Mouse (Mus musculus) embryonic facial prominence, embryonic 14.5 days (tissue): ENCODE measurements around the gene Nutf2-ps1. TPM values are rescaled to one million over a fixed set of nuclear protein-coding genes. Genes with fewer than 3 reads are reported as not detected.

Experiments
- ATAC-seq: fragments of 200-750 bp; cut with Nextera tagmentation; 2 replicates; pipeline ENCODE4 v1.8.0; 2017; ENCODE audit warnings: low read depth, moderate number of reproducible peaks, moderate TSS enrichment
- DNase-seq: peaks from one replicate; pipeline ENCODE4 v3.0.0-alpha.2; 2015; ENCODE audit warnings: low spot score
- H3K27ac ChIP-seq: fragments of 300-500 bp; sonication (generic); replicated peaks from 2 replicates; pipeline ENCODE4 v1.5.1; 2014; ENCODE audit warnings: low read depth, mild to moderate bottlenecking, low read length, moderate library complexity
- H3K27me3 ChIP-seq: fragments of 300-500 bp; sonication (generic); replicated peaks from 2 replicates; pipeline ENCODE4 v1.6.1; 2014; ENCODE audit warnings: low read length; ENCODE audit not compliant: control insufficient read depth, insufficient read depth
- H3K36me3 ChIP-seq: fragments of 300-500 bp; sonication (generic); 2 replicates; pipeline ENCODE4 v1.6.1; 2014; ENCODE audit warnings: low read length, mixed read lengths; ENCODE audit not compliant: control insufficient read depth, insufficient read depth
- H3K4me1 ChIP-seq: fragments of 300-500 bp; sonication (generic); 2 replicates; pipeline ENCODE4 v1.6.1; 2014; ENCODE audit warnings: antibody characterized with exemption, low read length; ENCODE audit not compliant: control insufficient read depth, insufficient read depth
- H3K4me2 ChIP-seq: fragments of 300-500 bp; sonication (generic); 2 replicates; pipeline ENCODE4 v1.6.1; 2014; ENCODE audit warnings: low read depth, mild to moderate bottlenecking, low read length, moderate library complexity, mixed read lengths
- H3K4me3 ChIP-seq: fragments of 300-500 bp; sonication (generic); 2 replicates; pipeline ENCODE4 v1.5.1; 2014; ENCODE audit warnings: low read depth, mild to moderate bottlenecking, low read length
- H3K9ac ChIP-seq: fragments of 300-500 bp; sonication (generic); 2 replicates; pipeline ENCODE4 v1.6.1; 2014; ENCODE audit warnings: low read depth, mild to moderate bottlenecking, low read length, moderate library complexity, mixed read lengths
- H3K9me3 ChIP-seq: fragments of 300-500 bp; sonication (generic); 2 replicates; pipeline ENCODE4 v1.6.1; 2016; ENCODE audit warnings: low read length; ENCODE audit not compliant: control insufficient read depth
- WGBS: fragments of 180-500 bp; shearing (Covaris S2); extraction: QIAGEN DNeasy Blood & Tissue Kit; methylation state at CpG from one replicate; pipeline ENCODE4 v1.1.7; 2014; 5-methylcytosine and 5-hydroxymethylcytosine counted together
- polyA plus RNA-seq: library from polyadenylated mRNA; unstranded; fragments of >200 nt; fragmentation: Nextera tagmentation; extraction: Ambion mirVana; gene quantifications from 2 replicates; pipeline ENCODE4 v1.2.1, GENCODE M21; 2014

The Nutf2-ps1 gene
- polyA plus RNA-seq, 1 experiment from 2014 or later, result 269 TPM

GRCm38 (mm10) chr19:53573151-53573550 lies 15.7 kb downstream of the Nutf2-ps1 start:
- Histone ChIP-seq H3K4me3 (no peak overlapping the region), H3K4me1 (no peaks in the 10 kb centered on the region; the same call in 1 of the 2 replicates), H3K36me3 (no peaks in the 10 kb centered on the region), H3K27ac (no peak overlapping the region), H3K9me3 (no peaks in the 10 kb centered on the region), H3K4me2 (no peak overlapping the region), H3K27me3 (no peaks in the 10 kb centered on the region), H3K9ac (no peak overlapping the region)
- DNase-seq (no peak), ATAC-seq (no peak)
- 73% methylated on average over 3 of the region's 3 CpGs for WGBS

GRCm38 (mm10) chr19:53572607-53573006 lies 16.3 kb downstream of the Nutf2-ps1 start:
- DNase-seq (peak; percentile 24), ATAC-seq (0 out of 2 replicates have a peak, but pooled peaks have one; percentile 60)
- no peak overlapping the region for H3K27ac ChIP-seq
- no peak overlapping the region for H3K4me3 ChIP-seq
- no peaks in the 10 kb centered on the region; the same call in 1 of the 2 replicates for H3K4me1 ChIP-seq
- WGBS, result 78% methylated on average over 12 of the region's 12 CpGs
- no peaks in the 10 kb centered on the region for H3K9me3 ChIP-seq
- H3K4me2 ChIP-seq, result no peak overlapping the region
- H3K27me3 ChIP-seq, result no peaks in the 10 kb centered on the region
- H3K9ac ChIP-seq, result no peak overlapping the region
- no peaks in the 10 kb centered on the region for H3K36me3 ChIP-seq

GRCm38 (mm10) chr19:53571501-53572428 lies 17.1 kb downstream of the Nutf2-ps1 start:
- 72% methylated on average over 18 of the region's 18 CpGs for WGBS
- DNase-seq, result no peak
- no peaks in the 10 kb centered on the region for H3K36me3 ChIP-seq

GRCm38 (mm10) chr19:53571056-53571455 lies 17.8 kb downstream of the Nutf2-ps1 start:
- H3K9me3 ChIP-seq, result no peaks in the 10 kb centered on the region
- no peaks in the 10 kb centered on the region for H3K36me3 ChIP-seq
- H3K4me3 ChIP-seq, result no peak overlapping the region
- no peak overlapping the region for H3K9ac ChIP-seq
- H3K4me1 ChIP-seq, result no peaks in the 10 kb centered on the region; the same call in 1 of the 2 replicates
- H3K27me3 ChIP-seq, result no peaks in the 10 kb centered on the region
- no peak for ATAC-seq
- no peak overlapping the region for H3K27ac ChIP-seq
- H3K4me2 ChIP-seq, result no peak overlapping the region
- DNase-seq, result no peak
- WGBS, result 81% methylated on average over 4 of the region's 4 CpGs

More at GRCm38 (mm10) chr19:53571501-53572428, 17.1 kb downstream of the Nutf2-ps1 start:
- Histone ChIP-seq H3K27me3 (no peaks in the 10 kb centered on the region), H3K4me1 (no peaks in the 10 kb centered on the region; the same call in 1 of the 2 replicates), H3K27ac (no peak overlapping the region), H3K9ac (no peak overlapping the region), H3K9me3 (no peaks in the 10 kb centered on the region), H3K4me2 (no peak overlapping the region), H3K4me3 (no peak overlapping the region)
- no peak for ATAC-seq

- H3K9ac ChIP-seq, result no peak overlapping the region
- DNase-seq, result no peak
- no peaks in the 10 kb centered on the region for H3K36me3 ChIP-seq
- WGBS, result 65% methylated on average over 3 of the region's 3 CpGs
- no peak for ATAC-seq
- H3K27ac ChIP-seq, result no peak overlapping the region
- H3K4me2 ChIP-seq, result no peak overlapping the region
- H3K4me3 ChIP-seq, result no peak overlapping the region
- no peaks in the 10 kb centered on the region for H3K27me3 ChIP-seq
- H3K9me3 ChIP-seq, result no peaks in the 10 kb centered on the region
- no peaks in the 10 kb centered on the region; the same call in 1 of the 2 replicates for H3K4me1 ChIP-seq
These were observed 20.3 kb downstream of the Nutf2-ps1 start for GRCm38 (mm10) chr19:53568553-53568952.

- Histone ChIP-seq H3K27ac (no peak overlapping the region), H3K9ac (no peak overlapping the region; the same call in 1 of the 2 replicates), H3K4me2 (peak overlapping the region; percentile 4; the same call in 1 of the 2 replicates), H3K36me3 (no peaks in the 10 kb centered on the region), H3K9me3 (no peaks in the 10 kb centered on the region), H3K27me3 (no peaks in the 10 kb centered on the region), H3K4me3 (no peak overlapping the region), H3K4me1 (no peaks in the 10 kb centered on the region; the same call in 1 of the 2 replicates)
- no peak for ATAC-seq
- no peak for DNase-seq
- WGBS, result 31% methylated on average over 11 of the region's 11 CpGs
These were observed 21.0 kb downstream of the Nutf2-ps1 start for GRCm38 (mm10) chr19:53567864-53568263.

GRCm38 (mm10) chr19:53565565-53566277 lies 23.1 kb downstream of the Nutf2-ps1 start:
- ATAC-seq (no peak), DNase-seq (no peak)
- H3K9me3 ChIP-seq, result no peaks in the 10 kb centered on the region
- H3K9ac ChIP-seq, result no peak overlapping the region
- no peaks in the 10 kb centered on the region for H3K4me1 ChIP-seq
- no peak overlapping the region for H3K4me3 ChIP-seq
- no peaks in the 10 kb centered on the region for H3K27me3 ChIP-seq
- WGBS, result 91% methylated on average over 14 of the region's 14 CpGs
- no peak overlapping the region for H3K27ac ChIP-seq
- H3K4me2 ChIP-seq, result no peak overlapping the region
- no peaks in the 10 kb centered on the region for H3K36me3 ChIP-seq

GRCm38 (mm10) chr19:53564174-53564573 lies 24.7 kb downstream of the Nutf2-ps1 start:
- DNase-seq (no peak), ATAC-seq (no peak)
- Histone ChIP-seq H3K27me3 (no peaks in the 10 kb centered on the region), H3K4me2 (no peak overlapping the region), H3K9ac (no peak overlapping the region), H3K36me3 (no peaks in the 10 kb centered on the region), H3K4me1 (no peaks in the 10 kb centered on the region), H3K27ac (no peak overlapping the region), H3K4me3 (no peak overlapping the region), H3K9me3 (no peaks in the 10 kb centered on the region)
- 43% methylated on average over 4 of the region's 4 CpGs for WGBS
